Mouse (Mus musculus): ENCODE measurements around the gene Celf2. TPM values are rescaled to one million over a fixed set of nuclear protein-coding genes. Genes with fewer than 3 reads are reported as not detected.

The Celf2 gene
- polyA plus RNA-seq, 1 experiment from 2014 or later: 191 TPM

GRCm38 (mm10) chr2:7123366-7123765 lies 386.0 kb downstream of the Celf2 start:
- H3K4me2 ChIP-seq (ENCODE audit: low read length): no peak overlapping the region
- 0 out of 2 replicates have a peak, but pooled peaks cover 3% of the 10 kb centered on the region for H3K4me1 ChIP-seq (ENCODE audit: control insufficient read depth, insufficient read depth, low read length)
- no peaks in the 10 kb centered on the region for H3K36me3 ChIP-seq (ENCODE audit: control insufficient read depth, insufficient read depth, low read length)
- H3K9me3 ChIP-seq (ENCODE audit: control insufficient read depth, low read length): no peaks in the 10 kb centered on the region
- DNase-seq: no peak
- H3K27me3 ChIP-seq (ENCODE audit: control insufficient read depth, insufficient read depth, low read length): no peaks in the 10 kb centered on the region
- H3K9ac ChIP-seq (replicated peaks; ENCODE audit: low read length): no peak overlapping the region
- 95% methylated on average over 2 of the region's 2 CpGs for WGBS
- no peak for ATAC-seq (ENCODE audit: low FRiP score, low TSS enrichment)
- no peak overlapping the region for H3K27ac ChIP-seq (replicated peaks; ENCODE audit: low read depth, low read length)
- no peak overlapping the region for H3K4me3 ChIP-seq (replicated peaks; ENCODE audit: low read depth, low read length)

- no peaks in the 10 kb centered on the region for H3K36me3 ChIP-seq (ENCODE audit: control insufficient read depth, insufficient read depth, low read length)
- no peak overlapping the region for H3K4me2 ChIP-seq (ENCODE audit: low read length)
- DNase-seq: no peak
- H3K9ac ChIP-seq (replicated peaks; ENCODE audit: low read length): no peak overlapping the region
- 17% methylated on average over 2 of the region's 2 CpGs for WGBS
- H3K27ac ChIP-seq (replicated peaks; ENCODE audit: low read depth, low read length): no peak overlapping the region
- ATAC-seq (ENCODE audit: low FRiP score, low TSS enrichment): no peak
- no peaks in the 10 kb centered on the region for H3K4me1 ChIP-seq (ENCODE audit: control insufficient read depth, insufficient read depth, low read length)
- no peaks in the 10 kb centered on the region for H3K27me3 ChIP-seq (ENCODE audit: control insufficient read depth, insufficient read depth, low read length)
- H3K9me3 ChIP-seq (ENCODE audit: control insufficient read depth, low read length): no peaks in the 10 kb centered on the region
- H3K4me3 ChIP-seq (replicated peaks; ENCODE audit: low read depth, low read length): no peak overlapping the region
Measured at GRCm38 (mm10) chr2:7115801-7116200, 393.6 kb downstream of the Celf2 start.

DNA sequence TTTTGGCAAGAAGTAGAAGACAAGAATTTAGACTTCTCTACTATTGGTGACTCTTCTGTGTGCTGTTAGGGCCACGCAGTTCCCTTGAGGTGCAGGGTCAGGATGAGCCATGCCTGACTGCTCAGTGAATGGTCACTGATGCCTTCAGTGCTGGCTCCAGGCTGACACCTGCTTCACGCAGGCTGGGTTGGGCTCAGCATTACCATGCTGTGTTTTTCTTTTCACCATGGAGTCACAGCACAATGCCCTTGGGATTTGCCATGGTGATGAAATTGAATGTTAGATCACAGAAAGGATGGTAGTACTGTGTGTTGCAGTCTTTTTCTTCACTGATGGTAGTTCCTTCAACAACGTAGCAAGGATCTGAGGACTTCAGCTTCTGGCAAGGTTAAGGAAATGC lies 394.2 kb downstream of the Celf2 start:
- Histone ChIP-seq H3K9ac (replicated peaks; ENCODE audit: low read length) (no peak overlapping the region), H3K4me1 (ENCODE audit: control insufficient read depth, insufficient read depth, low read length) (no peaks in the 10 kb centered on the region), H3K27me3 (ENCODE audit: control insufficient read depth, insufficient read depth, low read length) (no peaks in the 10 kb centered on the region), H3K4me3 (replicated peaks; ENCODE audit: low read depth, low read length) (no peak overlapping the region), H3K36me3 (ENCODE audit: control insufficient read depth, insufficient read depth, low read length) (no peaks in the 10 kb centered on the region), H3K27ac (replicated peaks; ENCODE audit: low read depth, low read length) (no peak overlapping the region), H3K9me3 (ENCODE audit: control insufficient read depth, low read length) (no peaks in the 10 kb centered on the region), H3K4me2 (ENCODE audit: low read length) (no peak overlapping the region)
- WGBS: 21% methylated on average over 3 of the region's 3 CpGs
- DNase-seq (no peak), ATAC-seq (ENCODE audit: low FRiP score, low TSS enrichment) (no peak)

DNA sequence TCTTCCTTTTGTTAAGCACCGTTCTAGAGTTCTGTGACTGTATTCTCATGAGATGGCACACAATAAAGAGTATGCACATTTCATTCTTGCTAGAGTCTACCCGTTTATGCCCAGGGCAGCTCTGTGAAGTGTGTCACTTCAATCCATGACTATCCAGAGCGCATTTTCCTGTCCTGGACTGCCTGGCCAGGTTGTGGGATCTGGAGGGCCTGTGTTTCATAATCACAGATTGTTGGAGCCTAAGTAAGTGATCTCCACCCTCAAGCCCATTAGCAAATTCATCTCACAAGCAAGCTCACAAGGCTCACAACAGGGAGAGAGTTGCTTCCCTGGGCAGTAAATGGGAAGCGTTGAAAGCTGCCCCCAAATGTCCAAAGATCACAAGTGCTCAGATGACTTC lies 395.6 kb downstream of the Celf2 start:
- Histone ChIP-seq H3K9me3 (ENCODE audit: control insufficient read depth, low read length) (no peaks in the 10 kb centered on the region), H3K27me3 (ENCODE audit: control insufficient read depth, insufficient read depth, low read length) (no peaks in the 10 kb centered on the region), H3K4me1 (ENCODE audit: control insufficient read depth, insufficient read depth, low read length) (no peaks in the 10 kb centered on the region), H3K9ac (replicated peaks; ENCODE audit: low read length) (no peak overlapping the region), H3K4me2 (ENCODE audit: low read length) (no peak overlapping the region), H3K36me3 (ENCODE audit: control insufficient read depth, insufficient read depth, low read length) (no peaks in the 10 kb centered on the region), H3K27ac (replicated peaks; ENCODE audit: low read depth, low read length) (no peak overlapping the region), H3K4me3 (replicated peaks; ENCODE audit: low read depth, low read length) (no peak overlapping the region)
- ATAC-seq (ENCODE audit: low FRiP score, low TSS enrichment): no peak
- DNase-seq: no peak
- 73% methylated on average over 4 of the region's 4 CpGs for WGBS

DNA sequence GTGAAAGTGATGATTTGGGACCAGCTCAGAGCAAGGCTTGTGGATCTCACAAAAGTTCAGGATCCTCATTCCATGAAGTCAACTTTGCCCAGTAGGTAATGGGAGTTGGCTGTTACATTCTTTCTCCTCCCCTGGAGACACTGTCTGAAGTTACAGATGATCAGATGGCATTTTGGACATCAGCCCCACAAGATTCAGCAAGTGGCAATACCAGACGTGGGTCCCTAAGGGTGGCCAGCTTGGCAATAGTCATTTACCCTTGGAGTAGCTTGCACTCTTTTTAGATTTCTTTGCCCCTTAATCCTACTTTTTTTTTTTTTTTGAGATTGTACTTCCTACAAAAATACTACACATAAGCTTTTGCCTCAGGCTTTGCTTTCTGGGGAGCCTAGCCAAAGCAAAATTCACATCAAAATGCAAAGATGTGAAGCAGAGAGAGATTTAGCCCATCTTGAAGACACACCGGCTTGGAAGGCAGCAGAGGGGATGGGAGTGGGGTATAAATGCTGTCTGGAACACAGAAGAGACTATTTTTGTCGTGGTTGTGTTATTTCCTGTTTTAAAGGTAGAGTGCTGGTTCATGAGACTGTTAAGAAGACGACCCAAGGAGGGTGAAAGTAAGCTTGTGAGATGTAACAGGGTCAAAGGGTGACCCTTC lies 397.1 kb downstream of the Celf2 start:
- H3K4me3 ChIP-seq (replicated peaks; ENCODE audit: low read depth, low read length): no peak overlapping the region
- WGBS: 69% methylated on average over 4 of the region's 4 CpGs
- no peaks in the 10 kb centered on the region for H3K27me3 ChIP-seq (ENCODE audit: control insufficient read depth, insufficient read depth, low read length)
- ATAC-seq (ENCODE audit: low FRiP score, low TSS enrichment) (no peak), DNase-seq (no peak)
- H3K9me3 ChIP-seq (ENCODE audit: control insufficient read depth, low read length): no peaks in the 10 kb centered on the region
- no peak overlapping the region for H3K27ac ChIP-seq (replicated peaks; ENCODE audit: low read depth, low read length)
- no peak overlapping the region for H3K4me2 ChIP-seq (ENCODE audit: low read length)
- no peaks in the 10 kb centered on the region for H3K36me3 ChIP-seq (ENCODE audit: control insufficient read depth, insufficient read depth, low read length)
- H3K9ac ChIP-seq (replicated peaks; ENCODE audit: low read length): no peak overlapping the region
- no peaks in the 10 kb centered on the region for H3K4me1 ChIP-seq (ENCODE audit: control insufficient read depth, insufficient read depth, low read length)

GRCm38 (mm10) chr2:7093414-7093813 lies 415.9 kb downstream of the Celf2 start:
- no peak for ATAC-seq (ENCODE audit: low FRiP score, low TSS enrichment)
- Histone ChIP-seq H3K4me2 (ENCODE audit: low read length) (no peak overlapping the region), H3K27ac (replicated peaks; ENCODE audit: low read depth, low read length) (no peak overlapping the region), H3K4me3 (replicated peaks; ENCODE audit: low read depth, low read length) (no peak overlapping the region), H3K36me3 (ENCODE audit: control insufficient read depth, insufficient read depth, low read length) (no peaks in the 10 kb centered on the region), H3K9me3 (ENCODE audit: control insufficient read depth, low read length) (peaks cover 3% of the 10 kb centered on the region; the same call in 1 of the 2 replicates), H3K9ac (replicated peaks; ENCODE audit: low read length) (no peak overlapping the region), H3K4me1 (ENCODE audit: control insufficient read depth, insufficient read depth, low read length) (peaks cover 9% of the 10 kb centered on the region; the same call in 1 of the 2 replicates), H3K27me3 (ENCODE audit: control insufficient read depth, insufficient read depth, low read length) (no peaks in the 10 kb centered on the region)
- WGBS: 40% methylated on average over 3 of the region's 3 CpGs
- DNase-seq: no peak

GRCm38 (mm10) chr2:7092641-7093040 lies 416.7 kb downstream of the Celf2 start:
- Histone ChIP-seq H3K36me3 (ENCODE audit: control insufficient read depth, insufficient read depth, low read length) (no peaks in the 10 kb centered on the region), H3K4me2 (ENCODE audit: low read length) (no peak overlapping the region), H3K4me1 (ENCODE audit: control insufficient read depth, insufficient read depth, low read length) (peaks cover 9% of the 10 kb centered on the region; the same call in 1 of the 2 replicates), H3K9me3 (ENCODE audit: control insufficient read depth, low read length) (peaks cover 3% of the 10 kb centered on the region; the same call in 1 of the 2 replicates), H3K9ac (replicated peaks; ENCODE audit: low read length) (no peak overlapping the region), H3K4me3 (replicated peaks; ENCODE audit: low read depth, low read length) (no peak overlapping the region), H3K27ac (replicated peaks; ENCODE audit: low read depth, low read length) (no peak overlapping the region), H3K27me3 (ENCODE audit: control insufficient read depth, insufficient read depth, low read length) (no peaks in the 10 kb centered on the region)
- DNase-seq: no peak
- WGBS: 98% methylated on average over 5 of the region's 5 CpGs
- ATAC-seq (ENCODE audit: low FRiP score, low TSS enrichment): no peak

DNA sequence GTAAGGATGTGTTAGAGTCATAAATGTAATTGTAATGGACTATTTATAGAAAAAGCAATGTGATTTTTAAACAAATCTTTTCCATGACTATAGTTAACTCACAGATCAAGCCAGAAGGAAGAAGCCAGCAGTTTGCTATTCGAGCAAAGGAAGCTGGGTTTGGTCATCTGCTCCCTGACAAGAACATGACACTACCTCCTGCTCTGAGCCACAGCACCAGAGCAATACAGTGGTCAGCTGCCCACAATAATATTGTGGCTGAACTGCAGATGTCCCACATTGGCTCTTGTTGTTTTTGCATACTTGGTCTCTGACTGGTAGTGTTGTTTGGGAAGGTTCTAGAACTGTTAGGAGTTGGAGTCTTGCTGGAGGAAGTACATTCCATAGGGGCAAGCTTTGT lies 418.9 kb downstream of the Celf2 start:
- Histone ChIP-seq H3K4me1 (ENCODE audit: control insufficient read depth, insufficient read depth, low read length) (peaks cover 9% of the 10 kb centered on the region; the same call in 1 of the 2 replicates), H3K4me3 (replicated peaks; ENCODE audit: low read depth, low read length) (no peak overlapping the region), H3K27me3 (ENCODE audit: control insufficient read depth, insufficient read depth, low read length) (no peaks in the 10 kb centered on the region), H3K4me2 (ENCODE audit: low read length) (no peak overlapping the region), H3K9ac (replicated peaks; ENCODE audit: low read length) (no peak overlapping the region), H3K36me3 (ENCODE audit: control insufficient read depth, insufficient read depth, low read length) (no peaks in the 10 kb centered on the region), H3K9me3 (ENCODE audit: control insufficient read depth, low read length) (peaks cover 3% of the 10 kb centered on the region; the same call in 1 of the 2 replicates), H3K27ac (replicated peaks; ENCODE audit: low read depth, low read length) (no peak overlapping the region)
- WGBS: 89% methylated on average over 1 of the region's 1 CpGs
- ATAC-seq (ENCODE audit: low FRiP score, low TSS enrichment) (no peak), DNase-seq (no peak)
